Mouse (Mus musculus) urinary bladder, adult 2 months (tissue): Measurements from ENCODE around the gene Krt72. TPM values are rescaled to one million over a fixed set of nuclear protein-coding genes. Genes with fewer than 3 reads are reported as not detected.

Source experiments
- DNase-seq: peaks from one replicate; pipeline ENCODE4 v3.0.0; 2022; ENCODE audit warnings: low spot score
- polyA plus RNA-seq: library from polyadenylated mRNA; depleted of rRNA; stranded (reverse); fragments of >200 nt; gene quantifications from 2 replicates; pipeline ENCODE4 v1.2.3, GENCODE M21; 2012; rRNA removed

Krt72 gene
- polyA plus RNA-seq, result not detected in 2 replicates

DNA sequence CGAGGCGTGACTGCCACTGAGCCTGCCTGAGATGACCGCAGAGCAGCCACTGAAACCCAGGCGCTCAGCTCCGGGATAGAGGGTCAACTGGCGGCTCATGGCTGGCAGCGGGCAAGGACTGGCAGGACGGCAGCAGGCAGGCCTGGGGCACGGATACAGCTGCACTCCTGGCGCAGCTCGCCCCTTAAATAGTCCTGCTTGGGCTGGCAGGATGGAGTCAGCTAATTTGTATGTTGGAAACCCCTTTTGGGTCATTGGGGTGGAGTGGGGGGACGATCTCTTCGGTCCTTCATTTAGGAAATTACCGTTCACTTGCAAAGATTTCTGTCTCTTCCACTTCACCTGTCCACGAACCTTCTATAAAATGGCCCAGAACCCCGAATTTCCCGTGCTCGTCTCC is at the start of gene Krt72:
TSS of gene Krt72 (minus strand) at position 101 of the 400 bp plus-strand sequence.
- no peak for DNase-seq

DNA sequence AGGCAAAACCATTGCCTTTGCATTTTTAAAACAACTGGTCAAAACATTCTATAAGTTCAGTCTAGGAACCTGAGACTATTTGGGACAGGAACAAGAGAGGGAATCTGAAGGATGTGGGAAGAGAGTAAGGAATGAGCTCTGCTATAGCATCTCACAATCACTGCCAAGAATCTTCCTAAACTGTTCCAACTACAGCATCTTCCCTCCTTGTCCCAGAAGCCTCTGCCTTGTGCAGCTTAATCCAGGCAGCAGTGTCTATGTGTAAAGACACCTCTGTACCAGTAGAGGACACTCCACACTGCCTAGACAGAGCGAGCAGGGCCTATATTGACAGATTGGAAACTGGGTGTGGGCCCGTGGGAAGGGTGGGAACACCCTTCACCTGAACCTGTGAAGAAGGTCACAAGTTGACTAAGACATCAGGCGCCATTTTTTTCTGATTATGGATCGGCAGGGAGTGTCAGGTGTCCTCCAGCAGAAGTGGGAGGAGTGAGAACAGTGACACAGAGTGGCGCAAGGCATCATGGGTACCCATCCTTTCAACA is 48.6 kb upstream of the Krt72 start:
- DNase-seq, result no peak

DNA sequence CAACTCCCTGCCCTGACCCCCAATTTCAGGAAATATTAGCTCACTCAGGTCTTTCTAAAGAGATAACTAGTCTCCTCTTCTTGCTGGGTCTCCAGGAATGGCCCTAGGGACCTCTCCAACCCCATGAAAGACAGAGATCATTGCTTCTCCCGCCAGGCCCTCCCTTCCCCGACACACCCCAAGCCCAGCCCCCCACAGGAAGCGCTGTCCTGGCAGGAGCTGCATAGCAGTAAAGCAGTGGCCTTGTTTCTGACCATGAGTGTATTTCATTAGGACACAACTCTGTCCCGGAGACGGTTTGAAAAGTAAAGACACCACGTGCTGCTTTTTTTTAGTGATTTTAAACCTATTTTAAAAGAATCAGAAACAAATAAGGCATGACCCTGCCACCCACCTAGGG is 46.9 kb upstream of the Krt72 start:
- no peak for DNase-seq

DNA sequence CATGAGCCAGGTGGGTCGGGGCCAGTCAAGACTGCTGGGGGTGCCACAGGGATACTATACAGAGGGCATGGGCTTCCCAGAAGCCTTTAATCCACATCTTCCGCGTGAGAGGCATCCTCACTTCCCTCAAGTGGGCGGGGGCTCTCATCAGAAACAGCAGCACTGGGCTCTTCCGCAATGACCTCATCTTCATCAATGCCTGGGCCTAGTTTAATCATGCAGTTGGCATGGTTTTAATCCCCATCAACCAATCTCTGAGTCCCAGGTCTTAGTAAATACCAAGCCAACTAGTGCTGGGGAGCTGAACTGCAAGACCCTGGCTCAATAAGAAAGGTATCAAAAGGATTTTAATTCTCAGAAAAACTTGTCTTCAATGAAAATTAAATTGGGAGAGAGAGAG is 43.2 kb upstream of the Krt72 start:
- no peak for DNase-seq

DNA sequence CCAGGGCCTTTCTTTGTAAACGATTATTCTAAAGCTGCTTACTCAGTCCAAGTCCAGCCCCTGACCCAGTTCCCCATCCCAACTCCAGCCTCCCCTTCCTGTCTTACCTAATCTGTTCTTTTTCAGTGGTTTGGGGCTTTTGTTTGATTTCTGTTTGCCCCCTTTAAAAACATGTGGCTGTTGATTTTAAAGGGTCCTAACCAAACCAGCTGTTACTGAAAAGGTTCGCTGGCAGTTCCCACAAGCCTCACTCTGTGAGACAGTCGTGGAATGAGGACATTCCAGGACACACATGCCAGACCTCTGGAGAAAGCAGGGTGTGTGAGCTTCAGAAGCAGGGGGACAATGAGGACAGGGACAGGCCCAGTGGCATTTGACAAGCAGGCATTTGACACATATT is 35.5 kb upstream of the Krt72 start:
- no peak for DNase-seq

DNA sequence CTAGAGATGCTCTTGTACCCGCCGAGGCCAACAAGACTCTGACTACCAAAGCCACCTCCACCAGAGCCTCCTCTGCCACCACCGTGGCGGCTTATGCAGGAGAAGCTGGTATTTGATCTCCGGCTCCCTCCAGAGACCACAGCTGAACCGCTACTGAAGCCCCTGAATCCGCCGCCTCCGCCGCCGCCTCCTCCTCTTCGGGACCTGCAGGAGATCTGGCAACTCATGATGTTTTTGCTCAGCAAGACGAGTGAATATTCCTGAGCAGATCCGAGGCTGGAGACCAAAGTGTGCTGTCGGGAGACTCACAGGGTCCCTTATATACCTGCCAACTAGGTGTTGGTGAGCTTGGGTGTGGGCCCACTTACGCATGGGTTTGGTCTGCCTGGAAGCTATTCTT is 31.6 kb upstream of the Krt72 start, which contains the start of gene Krt2:
TSS of gene Krt2 (minus strand) at position 295 of the 400 bp plus-strand sequence.
- DNase-seq, result no peak

DNA sequence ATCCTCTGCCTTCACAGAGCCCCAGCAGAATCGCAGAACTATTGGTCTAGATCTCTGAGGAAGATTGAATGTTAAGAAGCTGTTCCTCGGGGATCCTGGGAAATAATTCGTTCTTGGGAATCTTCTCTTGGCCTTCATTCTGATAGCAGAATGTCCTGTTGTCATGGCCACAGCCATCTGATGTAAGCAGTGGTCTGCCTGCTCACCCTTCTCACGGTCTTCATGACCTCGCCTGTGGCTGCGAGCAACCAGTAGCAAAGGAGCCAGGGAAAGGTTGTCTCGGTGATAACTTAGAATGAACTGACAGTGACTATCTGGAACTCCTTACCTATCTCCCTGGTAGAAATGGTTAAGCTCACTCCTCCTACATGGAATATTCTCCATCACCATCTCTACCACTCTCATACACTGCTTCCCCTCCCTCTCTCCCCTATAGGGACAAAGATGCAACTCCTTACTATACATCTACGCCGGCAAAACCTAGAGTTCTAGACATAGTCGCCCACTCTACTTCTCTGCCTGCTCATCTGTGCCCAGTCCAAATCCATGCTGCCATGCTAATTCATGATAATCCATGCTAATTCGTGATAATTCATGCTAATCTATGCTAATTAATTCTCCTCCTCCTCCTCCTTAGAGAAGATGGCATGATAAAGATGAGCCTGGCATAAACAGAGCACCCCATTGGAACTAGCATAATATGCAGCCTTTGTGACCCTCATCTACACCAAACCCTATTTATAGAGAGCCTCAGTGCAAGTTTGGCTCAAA is 17.0 kb upstream of the Krt72 start:
- no peak for DNase-seq

DNA sequence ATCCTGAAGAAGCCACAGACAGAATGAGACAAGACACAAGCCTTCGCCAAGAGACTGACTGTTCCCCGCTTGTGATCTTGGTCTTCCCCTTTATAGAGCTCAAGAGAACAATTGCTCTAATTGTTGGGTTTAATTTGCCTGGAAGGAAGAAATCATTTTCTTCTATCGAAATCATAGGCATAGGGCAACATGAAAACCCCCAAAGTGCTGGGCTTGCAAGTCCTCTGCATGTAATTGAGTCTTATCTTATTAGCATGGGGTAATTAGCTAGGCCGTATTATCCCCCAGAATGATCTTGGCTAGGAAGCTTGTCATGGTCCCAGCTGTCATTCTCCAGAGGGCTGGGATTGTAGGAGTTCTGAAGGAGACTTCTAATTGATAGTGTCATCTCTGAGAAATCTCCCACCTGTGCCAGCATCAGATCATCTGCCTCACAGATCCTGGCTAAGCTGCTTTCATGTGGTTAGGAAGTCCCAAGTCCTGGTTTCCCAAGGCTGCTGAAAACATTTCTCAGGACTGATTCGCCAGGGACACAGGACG is 16.1 kb upstream of the Krt72 start, which contains the start of gene Krt73:
TSS of gene Krt73 (minus strand) at position 51 of the 540 bp plus-strand sequence.
- DNase-seq, result no peak

DNA sequence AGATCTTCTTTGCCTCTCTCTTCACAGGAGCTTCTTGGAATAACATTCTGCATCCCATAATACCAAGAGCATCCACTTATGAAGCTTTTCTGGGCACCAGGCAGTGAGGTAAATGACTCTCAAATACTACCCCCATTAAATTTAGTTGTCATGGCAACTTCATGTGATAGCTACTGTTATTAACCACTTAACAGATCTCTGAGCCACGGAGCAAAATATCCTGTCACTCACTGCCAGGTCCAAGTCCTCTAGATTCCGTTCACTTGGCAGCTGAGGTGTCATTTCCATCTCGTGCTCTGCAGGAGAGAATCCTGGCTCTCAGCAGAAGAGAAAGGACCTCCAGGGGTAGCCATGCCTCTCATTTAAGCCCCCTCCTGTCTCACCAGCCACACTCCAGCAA is 4.6 kb upstream of the Krt72 start:
- DNase-seq, result no peak

DNA sequence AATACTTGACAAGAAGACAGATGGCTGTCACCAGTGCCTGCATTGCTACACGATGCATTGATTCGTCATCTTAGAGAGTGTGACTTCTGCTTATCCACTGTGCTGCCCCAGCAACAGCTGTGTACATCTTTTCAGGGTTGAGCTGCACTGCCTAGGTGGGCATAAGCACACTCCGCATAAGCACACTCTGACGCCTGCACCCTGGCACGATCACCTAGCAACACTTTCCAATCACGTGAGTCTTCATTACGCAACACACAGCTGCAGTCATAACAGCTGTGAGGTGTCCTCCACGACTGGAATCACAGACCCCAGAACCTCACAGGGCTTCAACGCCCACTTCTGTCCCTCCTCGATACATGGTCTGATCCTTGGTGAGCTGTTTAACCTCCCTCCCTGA is 12.8 kb downstream of the Krt72 start:
- no peak for DNase-seq

DNA sequence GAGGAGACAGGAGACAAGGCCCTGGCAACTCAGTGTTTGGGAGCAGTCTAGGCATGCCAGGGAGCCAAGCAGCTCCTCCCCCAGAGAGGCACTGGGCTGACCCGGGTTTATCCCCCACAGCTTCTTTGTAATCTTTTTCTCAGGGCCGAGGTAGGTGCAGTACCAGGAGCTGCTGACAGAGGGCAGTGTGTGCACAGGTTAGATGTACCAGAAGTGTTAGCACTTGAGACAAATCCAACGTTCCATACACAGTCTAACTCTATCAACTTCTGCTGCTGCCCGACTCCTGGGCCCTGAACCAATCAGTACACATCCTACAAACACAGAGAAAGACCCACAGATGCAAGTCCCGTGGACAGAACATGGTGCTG is 13.6 kb downstream of the Krt72 start:
- peak; percentile 83 for DNase-seq

DNA sequence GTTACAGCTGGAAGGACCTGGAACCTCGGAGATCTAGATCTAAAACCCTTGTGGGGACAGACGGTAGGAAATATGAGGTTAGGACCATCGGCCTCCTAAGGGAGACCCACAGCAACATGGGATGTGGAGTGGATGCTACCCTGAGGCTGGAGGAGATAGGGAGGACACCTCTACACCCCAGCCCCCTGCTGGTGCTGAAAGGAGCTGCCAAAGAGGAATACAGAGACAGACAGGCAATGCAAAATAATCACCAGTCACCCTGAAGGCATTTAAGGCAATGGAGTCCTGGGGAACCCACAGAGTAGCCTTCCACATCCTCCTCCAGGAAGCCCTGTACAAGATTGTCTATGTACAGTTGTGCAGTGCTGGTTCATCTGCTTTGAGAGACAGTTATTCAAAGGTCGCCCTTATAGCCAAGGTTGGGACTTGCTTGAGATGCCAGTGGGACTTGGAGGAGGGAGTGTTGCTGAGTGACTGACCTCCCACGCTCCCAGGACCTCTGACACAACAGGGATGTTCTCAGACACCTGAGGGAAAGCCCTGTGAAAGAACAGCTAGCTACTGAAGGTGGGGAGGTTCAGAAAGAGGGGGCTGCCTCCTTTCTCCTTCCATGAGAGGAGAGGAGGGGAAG is 14.1 kb downstream of the Krt72 start:
- no peak for DNase-seq

DNA sequence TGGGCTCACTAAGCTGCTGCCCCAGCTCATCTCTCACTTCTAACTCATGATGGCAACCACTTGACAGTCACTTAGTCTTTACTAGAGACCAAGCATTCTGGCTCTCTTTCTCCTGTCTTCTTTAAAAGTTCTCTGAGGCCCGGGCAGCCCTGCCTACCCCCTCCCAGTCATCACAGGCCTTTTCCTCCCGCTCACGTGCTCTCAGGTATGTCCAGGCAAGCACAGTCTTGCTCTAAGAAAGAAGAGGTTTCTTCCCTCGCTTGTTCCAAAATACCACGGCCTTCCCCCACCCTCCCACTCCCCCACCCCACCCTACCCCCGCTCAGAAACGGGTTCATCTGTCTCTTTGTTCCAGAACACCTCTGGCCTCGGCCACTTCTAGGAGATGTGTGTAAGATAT is 16.0 kb downstream of the Krt72 start:
- DNase-seq, result no peak

DNA sequence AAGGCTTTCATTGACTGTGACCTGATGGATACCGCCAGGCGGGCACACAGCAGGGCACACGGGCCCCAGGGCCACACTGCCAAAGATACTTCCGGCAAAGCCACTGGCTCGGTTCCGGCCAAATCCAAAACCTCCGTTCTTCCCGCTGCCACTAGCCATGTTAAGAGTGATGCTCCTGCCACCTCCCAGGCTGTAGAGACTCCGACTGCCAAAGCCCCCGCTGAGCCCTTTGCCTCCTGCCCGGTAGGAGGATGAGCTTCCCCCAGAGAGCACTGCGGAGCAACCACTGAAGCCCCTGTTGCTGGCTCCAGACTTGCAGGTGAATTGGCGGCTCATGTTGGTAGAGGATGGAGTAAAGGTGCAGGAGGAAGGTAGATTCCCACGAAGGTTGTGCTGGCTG is 43.5 kb downstream of the Krt72 start, which contains the start of gene Krt71:
TSS of gene Krt71 (minus strand) at position 399 of the 400 bp plus-strand sequence.
- no peak for DNase-seq

DNA sequence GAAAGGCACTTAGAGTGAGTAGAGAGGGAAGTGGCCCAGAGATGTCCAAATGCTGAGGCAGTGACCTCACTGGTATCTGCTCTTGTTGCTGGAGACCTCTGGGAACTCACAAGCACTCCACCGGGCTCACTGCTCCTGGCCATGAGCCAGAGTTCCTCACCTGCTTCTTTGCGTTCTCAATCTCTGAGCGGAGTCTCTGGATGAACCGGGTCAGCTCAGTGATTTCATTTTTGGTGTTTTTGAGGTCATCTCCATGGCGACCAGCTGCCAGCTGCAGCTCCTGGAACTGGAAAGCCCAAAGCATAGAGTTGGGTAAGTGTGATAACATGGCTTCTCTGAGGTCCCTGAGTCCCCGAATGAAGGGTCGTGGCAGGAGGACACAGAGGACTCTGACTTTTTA is 48.5 kb downstream of the Krt72 start:
- no peak for DNase-seq

DNA sequence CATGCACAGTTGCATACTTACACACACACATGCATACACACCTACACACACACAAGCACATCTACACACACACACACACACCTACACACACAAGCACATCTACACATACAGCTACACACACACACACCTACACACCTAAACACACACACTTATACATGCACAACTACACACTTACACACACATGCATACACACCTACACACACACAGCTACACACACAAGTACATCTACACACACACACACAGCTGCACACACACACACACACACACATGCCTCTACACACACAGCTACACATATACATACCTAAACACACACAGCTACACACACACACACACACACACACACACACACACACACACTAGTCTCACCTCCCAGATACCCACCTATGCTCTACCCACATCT is 55.6 kb downstream of the Krt72 start:
- DNase-seq, result no peak

Other genes starting within 250 kb of the Krt72 start
- not detected in 2 replicates for gene Krt82, start 235.8 kb downstream of the Krt72 start, polyA plus RNA-seq
- not detected in 2 replicates for gene Krt90, start 223.5 kb downstream of the Krt72 start, polyA plus RNA-seq
- gene Krt75, start 212.6 kb downstream of the Krt72 start, polyA plus RNA-seq, result not detected in 2 replicates
- gene Gm5414, start 158.3 kb downstream of the Krt72 start, polyA plus RNA-seq, result not detected in 2 replicates
- gene Gm5478, start 139.1 kb downstream of the Krt72 start, polyA plus RNA-seq, result not detected in 2 replicates
- gene Krt6b, start 106.2 kb downstream of the Krt72 start, polyA plus RNA-seq, result not detected in 2 replicates
- 0.03 TPM in 1 of 2 replicates, not detected in the other for gene Krt6a, start 92.2 kb downstream of the Krt72 start, polyA plus RNA-seq
- gene Krt5, start 73.6 kb downstream of the Krt72 start, polyA plus RNA-seq, result 508 and 532 TPM in 2 replicates
- not detected in 2 replicates for gene Krt71, start 43.4 kb downstream of the Krt72 start, polyA plus RNA-seq
- not detected in 2 replicates for gene Krt73, start 15.9 kb upstream of the Krt72 start, polyA plus RNA-seq
- not detected in 2 replicates for gene Krt2, start 31.7 kb upstream of the Krt72 start, polyA plus RNA-seq
- 1.9 and 2.6 TPM in 2 replicates for gene Krt1, start 64.3 kb upstream of the Krt72 start, polyA plus RNA-seq
- gene Krt77, start 83.2 kb upstream of the Krt72 start, polyA plus RNA-seq, result 0.04 and 0.14 TPM in 2 replicates
- 0.04 TPM in 1 of 2 replicates, not detected in the other for gene Krt76, start 106.5 kb upstream of the Krt72 start, polyA plus RNA-seq
- 74.0 and 74.4 TPM in 2 replicates for gene Krt4, start 138.3 kb upstream of the Krt72 start, polyA plus RNA-seq
- gene Krt79, start 153.9 kb upstream of the Krt72 start, polyA plus RNA-seq, result 1.5 and 1.9 TPM in 2 replicates
- 2.1 and 3.0 TPM in 2 replicates for gene Krt78, start 167.8 kb upstream of the Krt72 start, polyA plus RNA-seq
- 382 and 417 TPM in 2 replicates for gene Krt8, start 218.0 kb upstream of the Krt72 start, polyA plus RNA-seq
- gene Krt18, start 241.7 kb upstream of the Krt72 start, polyA plus RNA-seq, result 642 and 655 TPM in 2 replicates